Mouse (Mus musculus) cerebellum, adult 8-10 months (tissue): Measurements from ENCODE around the gene Gm29106.
"Not testable (repeated sequence)": the region's sequence is repeated elsewhere in the genome, so short reads cannot be mapped to it uniquely, and the experiment has no call there.

Source experiments
- DNase-seq: peaks from one replicate; pipeline ENCODE4 v3.0.0; 2022

Gene Gm29106

GRCm38 (mm10) chr1:118176242-118176641 is at the start of gene Gm29106:
Gene Gm29106 (plus strand): TSS chr1:118176542.
- not testable (repeated sequence) for DNase-seq

DNA sequence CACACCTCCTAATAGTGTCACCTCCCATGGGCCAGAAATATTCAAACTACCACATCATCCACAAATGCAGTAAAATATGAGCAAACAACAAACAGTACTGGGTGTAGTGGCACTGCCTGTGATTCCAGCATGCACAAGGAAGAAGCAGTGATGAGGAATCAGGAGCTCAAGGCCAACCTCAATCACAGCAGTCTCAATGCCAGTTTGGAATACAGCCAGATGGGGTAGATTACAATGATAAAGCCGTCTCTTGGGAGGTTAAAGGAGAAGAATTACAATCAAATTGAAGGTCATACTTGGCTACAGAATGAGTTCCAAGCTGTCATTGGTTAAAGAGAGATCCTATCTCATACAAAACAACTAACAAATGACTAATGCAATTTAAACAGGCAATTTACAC is 52.2 kb downstream of the Gm29106 start:
- DNase-seq = no peak

DNA sequence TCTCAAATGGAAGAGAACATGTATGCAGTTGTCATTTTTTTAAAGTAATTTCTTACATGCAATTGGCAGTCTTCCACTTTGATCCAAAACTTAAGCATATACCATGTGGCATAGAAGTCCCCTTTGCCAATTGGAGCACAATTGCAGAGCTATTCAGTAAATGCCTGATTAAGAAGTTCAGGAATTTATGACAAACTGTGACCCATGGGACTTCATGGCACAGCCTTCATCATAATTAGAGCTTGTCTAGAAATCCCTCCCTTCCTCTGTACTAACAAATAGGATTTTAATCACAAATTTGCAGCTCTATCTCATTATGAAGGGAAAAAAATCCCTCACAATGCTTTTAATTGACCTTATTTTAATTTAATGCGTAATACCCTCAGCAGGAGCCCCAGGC is 59.7 kb downstream of the Gm29106 start:
- no peak for DNase-seq
